Mouse (Mus musculus) myocyte (in vitro differentiated cells): Measurements from ENCODE around the gene Prss56. TPM values are rescaled to one million over a fixed set of nuclear protein-coding genes. Genes with fewer than 3 reads are reported as not detected.

Source experiments
- H3K27me3 ChIP-seq: one replicate; pipeline ENCODE4 v1.6.1; 2011; ENCODE audit not compliant: control insufficient read depth, insufficient read depth, insufficient read length
- H3K36me3 ChIP-seq: one replicate; pipeline ENCODE4 v1.6.1; 2011; ENCODE audit not compliant: control insufficient read depth, insufficient read depth
- H3K4me2 ChIP-seq: one replicate; pipeline ENCODE4 v1.6.1; 2011; ENCODE audit warnings: low read depth, control low read depth
- H3K4me3 ChIP-seq: one replicate; pipeline ENCODE4 v1.5.1; 2011; ENCODE audit warnings: mild to moderate bottlenecking, control low read depth, moderate library complexity
- H3K79me2 ChIP-seq: one replicate; pipeline ENCODE4 v1.6.1; 2011; ENCODE audit not compliant: control insufficient read depth, insufficient read depth
- H3ac ChIP-seq: one replicate; pipeline ENCODE4 v1.6.1; 2011; ENCODE audit not compliant: control insufficient read depth, insufficient read length
- CEBPB ChIP-seq: IDR thresholded peaks from 2 replicates; pipeline ENCODE4 v1.6.1; 2011; ENCODE audit warnings: mild to moderate bottlenecking, moderate library complexity; ENCODE audit not compliant: poor library complexity, insufficient read depth, severe bottlenecking
- E2F4 ChIP-seq: IDR thresholded peaks from one replicate; pipeline ENCODE4 v1.6.1; 2011; ENCODE audit warnings: mild to moderate bottlenecking, control low read depth, moderate library complexity; ENCODE audit not compliant: insufficient read depth
- MAX ChIP-seq: IDR thresholded peaks from one replicate; pipeline ENCODE4 v1.6.1; 2011; ENCODE audit warnings: low read depth, mild to moderate bottlenecking, control low read depth
- MYOD1 ChIP-seq, 3 experiments: IDR thresholded peaks; one replicate each; pipeline ENCODE4 v1.6.1; 2011; ENCODE audit warnings: control low read depth in 2 of 3, low read depth in 2 of 3, mild to moderate bottlenecking in 2 of 3, moderate library complexity in 1 of 3; ENCODE audit not compliant: insufficient read length in 2 of 3, control insufficient read depth in 1 of 3
- MYOG ChIP-seq, 3 experiments: IDR thresholded peaks; one replicate each; pipeline ENCODE4 v1.6.1; 2011; ENCODE audit warnings: control low read depth in 2 of 3, low read depth in 2 of 3, mild to moderate bottlenecking in 2 of 3; ENCODE audit not compliant: insufficient read length in 2 of 3, control insufficient read depth in 1 of 3, insufficient read depth in 1 of 3
- POLR2A ChIP-seq: IDR thresholded peaks from one replicate; pipeline ENCODE4 v1.6.1; 2011; ENCODE audit warnings: low read depth, mild to moderate bottlenecking, control low read depth, moderate library complexity; ENCODE audit not compliant: insufficient read length
- POLR2AphosphoS2 ChIP-seq: IDR thresholded peaks from one replicate; pipeline ENCODE4 v1.6.1; 2011; ENCODE audit warnings: low read depth, control low read depth; ENCODE audit not compliant: insufficient read length
- REST ChIP-seq: IDR thresholded peaks from one replicate; pipeline ENCODE4 v1.6.1; 2011; ENCODE audit warnings: mild to moderate bottlenecking, control low read depth, moderate library complexity; ENCODE audit not compliant: insufficient read depth, insufficient read length
- SRF ChIP-seq: IDR thresholded peaks from one replicate; pipeline ENCODE4 v1.6.1; 2011; ENCODE audit warnings: low read depth; ENCODE audit not compliant: control insufficient read depth, insufficient read length
- TCF12 ChIP-seq: IDR thresholded peaks from one replicate; pipeline ENCODE4 v1.6.1; 2011; ENCODE audit warnings: mild to moderate bottlenecking, control low read depth; ENCODE audit not compliant: poor library complexity, insufficient read depth, severe bottlenecking
- TCF3 ChIP-seq: IDR thresholded peaks from one replicate; pipeline ENCODE4 v1.6.1; 2011; ENCODE audit warnings: low read depth, control low read depth; ENCODE audit not compliant: insufficient read length
- USF1 ChIP-seq: IDR thresholded peaks from one replicate; pipeline ENCODE4 v1.6.1; 2011; ENCODE audit warnings: low read depth, mild to moderate bottlenecking, control low read depth, moderate library complexity
- polyA plus RNA-seq: library from polyadenylated mRNA; unstranded; fragments of >200 nt; fragmentation: generic; extraction: Trizol; gene quantifications from one replicate; pipeline ENCODE4 v1.2.1, GENCODE M21; 2012; ENCODE audit warnings: missing spikeins

Prss56 gene
- polyA plus RNA-seq, 1 experiment = 0.16 TPM

- no peak for TF ChIP-seq MAX
- no peak for TF ChIP-seq CEBPB
- no peak for TF ChIP-seq MYOD1 (IDR thresholded peaks at IDR 0.05; ENCODE audit: control insufficient read depth in 1 of 3, insufficient read length in 2 of 3, low read depth in 2 of 3)
- no peak for TF ChIP-seq REST
- TF ChIP-seq POLR2AphosphoS2 = no peak
- no peak for TF ChIP-seq USF1
- no peak for TF ChIP-seq TCF3
- no peak for TF ChIP-seq TCF12
- TF ChIP-seq MYOG (IDR thresholded peaks at IDR 0.05; ENCODE audit: control insufficient read depth in 1 of 3, insufficient read depth in 1 of 3, insufficient read length in 2 of 3, low read depth in 2 of 3) = no peak
- no peak for TF ChIP-seq POLR2A
- TF ChIP-seq SRF = no peak
- H3K4me2 ChIP-seq = no peak overlapping the region
Observed at GRCm38 (mm10) chr1:87230606-87231005, 47.5 kb downstream of the Prss56 start.

GRCm38 (mm10) chr1:87232197-87232596, 49.1 kb downstream of the Prss56 start:
- Histone ChIP-seq H3K4me2 (no peak overlapping the region), H3ac (no peak overlapping the region), H3K79me2 (no peaks in the 10 kb centered on the region), H3K36me3 (peaks cover 59% of the 10 kb centered on the region), H3K4me3 (no peak overlapping the region), H3K27me3 (no peaks in the 10 kb centered on the region)
- TF ChIP-seq POLR2AphosphoS2 (no peak), USF1 (no peak), REST (no peak), TCF3 (no peak), E2F4 (no peak), MYOD1 (IDR thresholded peaks at IDR 0.05; ENCODE audit: control insufficient read depth in 1 of 3, insufficient read length in 2 of 3, low read depth in 2 of 3) (no peak), SRF (no peak), CEBPB (no peak), MAX (no peak), MYOG (IDR thresholded peaks at IDR 0.05; ENCODE audit: control insufficient read depth in 1 of 3, insufficient read depth in 1 of 3, insufficient read length in 2 of 3, low read depth in 2 of 3) (no peak), TCF12 (no peak), POLR2A (no peak)

More at GRCm38 (mm10) chr1:87230606-87231005, 47.5 kb downstream of the Prss56 start:
- no peaks in the 10 kb centered on the region for H3K27me3 ChIP-seq
- H3ac ChIP-seq = no peak overlapping the region
- H3K79me2 ChIP-seq = no peaks in the 10 kb centered on the region
- H3K4me3 ChIP-seq = no peak overlapping the region
- H3K36me3 ChIP-seq = peaks cover 66% of the 10 kb centered on the region

Other genes starting within 250 kb of the Prss56 start
- not detected for gene Alppl2, start 93.4 kb upstream of the Prss56 start, polyA plus RNA-seq
- gene Alpi, start 81.7 kb upstream of the Prss56 start, polyA plus RNA-seq = 0.32 TPM
- gene Akp3, start 58.3 kb upstream of the Prss56 start, polyA plus RNA-seq = 0.08 TPM
- 0.06 TPM for gene Ecel1, start 26.8 kb upstream of the Prss56 start, polyA plus RNA-seq
- 208 TPM for gene Chrnd, start 7.3 kb downstream of the Prss56 start, polyA plus RNA-seq
- gene Chrng, start 21.3 kb downstream of the Prss56 start, polyA plus RNA-seq = 376 TPM
- gene Eif4e2, start 30.6 kb downstream of the Prss56 start, polyA plus RNA-seq = 221 TPM
- 2.1 TPM for gene Efhd1, start 81.0 kb downstream of the Prss56 start, polyA plus RNA-seq
- 19.0 TPM for gene Gigyf2, start 143.7 kb downstream of the Prss56 start, polyA plus RNA-seq
- 0.12 TPM for gene Kcnj13, start 211.4 kb downstream of the Prss56 start, polyA plus RNA-seq